Mouse (Mus musculus) layer of hippocampus, postnatal 10 days (tissue): ENCODE measurements around the gene Tmem131l. TPM values are rescaled to one million over a fixed set of nuclear protein-coding genes. Genes with fewer than 3 reads are reported as not detected.
A peak's percentile ranks its signal among the peaks of the same experiment; 100 is the strongest.

Experiments
- DNase-seq, 2 experiments: peaks; one replicate each; pipeline ENCODE4 v3.0.0; 2021; ENCODE audit warnings: low spot score in 2 of 2
- total RNA-seq, 2 experiments: library from RNA; stranded (reverse); gene quantifications; 2 replicates each; pipeline ENCODE4 v1.2.3; 2021

The Tmem131l gene
- total RNA-seq, 2 experiments from 2014 or later, result 45.4 to 47.6 TPM

GRCm38 (mm10) chr3:84020528-84020927, 19.4 kb downstream of the Tmem131l start:
- no peak for DNase-seq

- DNase-seq, result no peak
Observed at GRCm38 (mm10) chr3:84015484-84016016, 24.4 kb downstream of the Tmem131l start.

- no peak for DNase-seq
Observed at GRCm38 (mm10) chr3:84010995-84011663, 28.8 kb downstream of the Tmem131l start.

GRCm38 (mm10) chr3:84005989-84006388, 34.0 kb downstream of the Tmem131l start:
- no peak for DNase-seq

- DNase-seq, result no peak
Observed at GRCm38 (mm10) chr3:84004330-84005090, 35.5 kb downstream of the Tmem131l start.

GRCm38 (mm10) chr3:84002433-84003090, 37.4 kb downstream of the Tmem131l start:
- DNase-seq, result no peak

- DNase-seq, result no peak
Observed at GRCm38 (mm10) chr3:83997563-83997962, 42.4 kb downstream of the Tmem131l start.

- no peak for DNase-seq
Observed at GRCm38 (mm10) chr3:83997036-83997435, 42.9 kb downstream of the Tmem131l start.

GRCm38 (mm10) chr3:83996086-83996485, 43.9 kb downstream of the Tmem131l start:
- no peak for DNase-seq

GRCm38 (mm10) chr3:83995254-83995830, 44.6 kb downstream of the Tmem131l start:
- no peak for DNase-seq

GRCm38 (mm10) chr3:83994217-83994839, 45.6 kb downstream of the Tmem131l start:
- DNase-seq, result no peak

GRCm38 (mm10) chr3:83993089-83993516, 46.9 kb downstream of the Tmem131l start:
- DNase-seq, result peak; percentile 55 to 59

GRCm38 (mm10) chr3:83991691-83992524, 48.1 kb downstream of the Tmem131l start:
- no peak for DNase-seq

- DNase-seq, result no peak
Observed at GRCm38 (mm10) chr3:83988214-83988613, 51.8 kb downstream of the Tmem131l start.

- no peak for DNase-seq
Observed at GRCm38 (mm10) chr3:83987533-83988112, 52.4 kb downstream of the Tmem131l start.

- no peak for DNase-seq
Observed at GRCm38 (mm10) chr3:83986740-83987139, 53.2 kb downstream of the Tmem131l start.

- DNase-seq, result no peak
Observed at GRCm38 (mm10) chr3:83985426-83985825, 54.5 kb downstream of the Tmem131l start.

- DNase-seq, result no peak
Observed at GRCm38 (mm10) chr3:83984379-83984778, 55.6 kb downstream of the Tmem131l start.

- DNase-seq, result no peak
Observed at GRCm38 (mm10) chr3:83982821-83983220, 57.2 kb downstream of the Tmem131l start.
